In the genomic region with DNA sequence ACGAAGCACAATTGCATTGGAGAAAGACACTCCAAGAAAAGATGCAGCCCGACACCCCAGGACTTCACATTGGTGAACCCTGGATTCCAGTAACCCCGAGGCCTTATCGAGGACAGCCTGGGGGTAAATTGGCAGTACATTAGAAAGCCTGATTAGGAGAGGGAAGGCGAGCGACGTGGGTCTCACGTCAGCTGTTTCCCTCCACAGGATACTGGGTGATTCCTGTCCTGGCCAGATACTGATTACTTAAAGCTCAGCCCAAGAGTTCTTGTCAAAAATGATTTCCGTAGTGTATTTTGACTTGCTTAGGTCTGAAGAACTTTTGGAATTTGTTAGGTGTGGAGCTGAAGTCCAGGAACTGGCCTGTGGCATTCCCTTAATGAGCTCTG, we compare ENCODE assay signal across 8 mouse cellular contexts.
DNase-seq lines count a peak whose midpoint lies in the region; ATAC-seq and TF ChIP-seq lines count a peak whose summit lies in the region.

No protein-coding gene starts in this region.

- 17% methylated on average over 9 of the region's 9 CpGs for WGBS in heart, adult 2 months
- WGBS in kidney, embryonic 16.5 days = 47% methylated on average over 9 of the region's 9 CpGs
- WGBS in lung, embryonic 16.5 days = 32% methylated on average over 9 of the region's 9 CpGs
- 68% methylated on average over 9 of the region's 9 CpGs for WGBS in midbrain, embryonic 10.5 days

- peak; percentile 33 for DNase-seq in gastrocnemius, postnatal 25 days
- no peak for DNase-seq in gastrocnemius, adult 8-10 months (ENCODE audit: low spot score in 2 of 2)
- peak; percentile 45 to 46 for DNase-seq in heart, adult 2 months
- DNase-seq in adipocyte (ENCODE audit: low spot score) = no peak
- DNase-seq in thymus, postnatal 0 days (ENCODE audit: low spot score) = no peak
- DNase-seq in midbrain, embryonic 10.5 days (ENCODE audit: low spot score) = no peak

- peak; percentile 93 for TF ChIP-seq EP300 in heart, adult 2 months (IDR thresholded peaks at IDR 0.05; ENCODE audit: insufficient read depth, low read depth, low read length)

- H3K9ac ChIP-seq in heart, adult 2 months (ENCODE audit: low read depth, low read length) = no peak overlapping the region
- no peak overlapping the region; the same call in 1 of the 2 replicates for H3K9ac ChIP-seq in kidney, embryonic 16.5 days (replicated peaks; ENCODE audit: low read length)
- no peak overlapping the region for H3K9ac ChIP-seq in lung, embryonic 16.5 days (ENCODE audit: low read length)

- no peaks in the 10 kb centered on the region; the same call in 1 of the 2 replicates for H3K36me3 ChIP-seq in heart, adult 2 months (ENCODE audit: control insufficient read depth, insufficient read depth, low read length)
- H3K36me3 ChIP-seq in kidney, embryonic 16.5 days (ENCODE audit: insufficient read depth, low read length) = no peaks in the 10 kb centered on the region
- H3K36me3 ChIP-seq in lung, embryonic 16.5 days (ENCODE audit: control insufficient read depth, insufficient read depth, low read length) = no peaks in the 10 kb centered on the region
- H3K36me3 ChIP-seq in midbrain, embryonic 10.5 days = no peaks in the 10 kb centered on the region

- no peaks in the 10 kb centered on the region for H3K79me2 ChIP-seq in heart, adult 2 months (replicated peaks; ENCODE audit: control insufficient read depth, insufficient read depth, low read length)

- intact Hi-C loops in heart, adult 2 months (cut with DNase I) = loop anchor here (1.0 to 10.0 kb wide), 6 partner anchors 34 to 636 kb away; no protein-coding TSS in a partner anchor

- TF ChIP-seq CTCF in heart, adult 2 months (IDR thresholded peaks at IDR 0.05) = no peak

- ATAC-seq in kidney, embryonic 16.5 days (ENCODE audit: low FRiP score, low TSS enrichment) = no peak; the same call in 1 of the 2 replicates
- ATAC-seq in lung, embryonic 16.5 days (ENCODE audit: low read depth) = peak; percentile 31; the same call in 1 of the 2 replicates

- H3K4me2 ChIP-seq in kidney, embryonic 16.5 days (replicated peaks; ENCODE audit: low read depth, low read length) = peak overlapping the region; percentile 36; the same call in 1 of the 2 replicates
- H3K4me2 ChIP-seq in lung, embryonic 16.5 days (ENCODE audit: low read depth, low read length) = no peak overlapping the region

- H3K27me3 ChIP-seq in heart, adult 2 months (ENCODE audit: control insufficient read depth, insufficient read depth, low read length) = no peaks in the 10 kb centered on the region
- H3K27me3 ChIP-seq in kidney, embryonic 16.5 days (ENCODE audit: insufficient read depth, low read length) = no peaks in the 10 kb centered on the region
- no peaks in the 10 kb centered on the region for H3K27me3 ChIP-seq in lung, embryonic 16.5 days (ENCODE audit: control insufficient read depth, insufficient read depth, low read depth, low read length)
- no peaks in the 10 kb centered on the region for H3K27me3 ChIP-seq in midbrain, embryonic 10.5 days (ENCODE audit: low read depth, poor library complexity, severe bottlenecking)

- H3K9me3 ChIP-seq in kidney, embryonic 16.5 days (ENCODE audit: low read length) = no peaks in the 10 kb centered on the region
- H3K9me3 ChIP-seq in lung, embryonic 16.5 days (ENCODE audit: control insufficient read depth, low read length) = no peaks in the 10 kb centered on the region
- no peaks in the 10 kb centered on the region for H3K9me3 ChIP-seq in midbrain, embryonic 10.5 days (replicated peaks)

- TF ChIP-seq POLR2A in heart, adult 2 months (IDR thresholded peaks at IDR 0.05; ENCODE audit: insufficient read depth, low read depth, low read length) = peak; percentile 41; the same call in 1 of the 2 replicates

- peak overlapping the region; percentile 82 for H3K27ac ChIP-seq in heart, adult 2 months
- peak overlapping the region; percentile 32; the same call in 1 of the 2 replicates for H3K27ac ChIP-seq in kidney, embryonic 16.5 days (ENCODE audit: low read length)
- peak overlapping the region; percentile 59 for H3K27ac ChIP-seq in lung, embryonic 16.5 days (ENCODE audit: low read length)
- H3K27ac ChIP-seq in midbrain, embryonic 10.5 days (replicated peaks) = no peak overlapping the region

- H3K4me1 ChIP-seq in heart, adult 2 months (ENCODE audit: control insufficient read depth, insufficient read depth, low read length) = peaks cover 10% of the 10 kb centered on the region
- H3K4me1 ChIP-seq in kidney, embryonic 16.5 days (ENCODE audit: insufficient read depth, low read length) = peaks cover 11% of the 10 kb centered on the region
- 0 out of 2 replicates have a peak, but pooled peaks cover 5% of the 10 kb centered on the region for H3K4me1 ChIP-seq in lung, embryonic 16.5 days (replicated peaks; ENCODE audit: control insufficient read depth, insufficient read depth, low read length)
- H3K4me1 ChIP-seq in midbrain, embryonic 10.5 days = peaks cover 9% of the 10 kb centered on the region

- H3K4me3 ChIP-seq in heart, adult 2 months = no peak overlapping the region
- H3K4me3 ChIP-seq in kidney, embryonic 16.5 days (ENCODE audit: low read length) = no peak overlapping the region
- no peak overlapping the region for H3K4me3 ChIP-seq in lung, embryonic 16.5 days (ENCODE audit: low read length)
- H3K4me3 ChIP-seq in midbrain, embryonic 10.5 days = no peak overlapping the region

Comparison
In these comparisons a context has a peak if more than half of its experiments do, and no peak if none do; other contexts are left out.
1. DNase-seq: peak in gastrocnemius, postnatal 25 days (single experiment) and heart, adult 2 months (2 of 2); none in gastrocnemius, adult 8-10 months (0 of 2), adipocyte (single experiment), thymus, postnatal 0 days (single experiment) and midbrain, embryonic 10.5 days (single experiment).